Mouse (Mus musculus) bone marrow, adult 2 months (tissue): ENCODE measurements around the gene Pfas.

Experiments
- CTCF ChIP-seq: fragments of 200-500 bp; IDR thresholded peaks from 2 replicates; pipeline ENCODE4 v1.5.1; 2011; ENCODE audit warnings: low read length, control low read depth; ENCODE audit not compliant: control insufficient read depth, insufficient read depth
- POLR2A ChIP-seq: fragments of 200-500 bp; IDR thresholded peaks from 2 replicates; pipeline ENCODE4 v1.6.1; 2011; ENCODE audit warnings: low read depth, mild to moderate bottlenecking, control low read depth, low read length, borderline replicate concordance; ENCODE audit not compliant: control insufficient read depth

DNA sequence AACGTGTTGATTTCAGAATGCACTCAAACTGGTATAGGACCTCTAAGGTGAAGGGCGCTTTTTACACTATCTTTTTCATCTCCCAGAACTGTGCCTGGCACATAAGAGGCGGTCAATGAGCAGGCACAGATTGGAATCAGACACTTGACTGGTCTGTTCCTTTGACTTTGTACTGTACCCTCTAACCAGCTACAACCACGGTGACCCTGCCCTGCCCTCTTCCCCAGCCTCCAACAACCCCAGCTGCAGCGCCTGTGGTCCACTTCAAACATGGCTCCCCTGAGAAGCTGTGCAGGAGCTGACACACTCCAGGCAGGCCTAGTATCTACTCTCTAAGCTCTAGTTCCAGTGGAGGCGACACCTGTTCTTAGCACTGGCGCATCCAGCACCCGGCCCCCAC, 65.5 kb downstream of the Pfas start:
- TF ChIP-seq POLR2A (no peak), CTCF (no peak)
